Mouse (Mus musculus): ENCODE results near the gene Vmn2r3.
"Not testable (repeated sequence)": the region's sequence is repeated elsewhere in the genome, so short reads cannot be mapped to it uniquely, and the experiment has no call there.

Vmn2r3 gene

GRCm38 (mm10) chr3:64289609-64290008 is at the start of gene Vmn2r3:
Vmn2r3 (minus strand) TSS chr3:64289709.
- in situ Hi-C loops (cut with MboI; ENCODE audit: low sequenced_read_pairs), result no loop called here

GRCm38 (mm10) chr3:64332548-64332947 is 43.0 kb upstream of the Vmn2r3 start:
- in situ Hi-C loops (cut with MboI; ENCODE audit: low sequenced_read_pairs), result no loop called here

GRCm38 (mm10) chr3:64321824-64322223 is 32.3 kb upstream of the Vmn2r3 start:
- in situ Hi-C loops (cut with MboI; ENCODE audit: low sequenced_read_pairs), result no loop called here

- in situ Hi-C loops (cut with MboI; ENCODE audit: low sequenced_read_pairs), result no loop called here
Measured at GRCm38 (mm10) chr3:64306799-64307198, 17.3 kb upstream of the Vmn2r3 start.

GRCm38 (mm10) chr3:64265762-64266112 is 23.8 kb downstream of the Vmn2r3 start:
- in situ Hi-C loops (cut with MboI; ENCODE audit: low sequenced_read_pairs), result no loop called here

- in situ Hi-C loops (cut with MboI; ENCODE audit: low sequenced_read_pairs), result not testable (repeated sequence)
Measured at GRCm38 (mm10) chr3:64265056-64265761, 24.3 kb downstream of the Vmn2r3 start.

- in situ Hi-C loops (cut with MboI; ENCODE audit: low sequenced_read_pairs), result no loop called here
Measured at GRCm38 (mm10) chr3:64259582-64259981, 29.9 kb downstream of the Vmn2r3 start.

- in situ Hi-C loops (cut with MboI; ENCODE audit: low sequenced_read_pairs), result no loop called here
Measured at GRCm38 (mm10) chr3:64251646-64252045, 37.9 kb downstream of the Vmn2r3 start.

- in situ Hi-C loops (cut with MboI; ENCODE audit: low sequenced_read_pairs), result not testable (repeated sequence)
Measured at GRCm38 (mm10) chr3:64250461-64250860, 39.0 kb downstream of the Vmn2r3 start.

GRCm38 (mm10) chr3:64235459-64235858 is 54.0 kb downstream of the Vmn2r3 start:
- in situ Hi-C loops (cut with MboI; ENCODE audit: low sequenced_read_pairs), result loop anchor here (25.0 kb wide), 1 partner anchor 198 kb away; no protein-coding TSS in a partner anchor

- in situ Hi-C loops (cut with MboI; ENCODE audit: low sequenced_read_pairs), result loop anchor here (25.0 kb wide), 1 partner anchor 196 kb away; no protein-coding TSS in a partner anchor
Measured at GRCm38 (mm10) chr3:64233655-64234054, 55.9 kb downstream of the Vmn2r3 start.

- in situ Hi-C loops (cut with MboI; ENCODE audit: low sequenced_read_pairs), result loop anchor here (25.0 kb wide), 1 partner anchor 190 kb away; no protein-coding TSS in a partner anchor
Measured at GRCm38 (mm10) chr3:64227243-64227642, 62.3 kb downstream of the Vmn2r3 start.
